ENCODE assay signal across 16 mouse cellular contexts in the genomic region with DNA sequence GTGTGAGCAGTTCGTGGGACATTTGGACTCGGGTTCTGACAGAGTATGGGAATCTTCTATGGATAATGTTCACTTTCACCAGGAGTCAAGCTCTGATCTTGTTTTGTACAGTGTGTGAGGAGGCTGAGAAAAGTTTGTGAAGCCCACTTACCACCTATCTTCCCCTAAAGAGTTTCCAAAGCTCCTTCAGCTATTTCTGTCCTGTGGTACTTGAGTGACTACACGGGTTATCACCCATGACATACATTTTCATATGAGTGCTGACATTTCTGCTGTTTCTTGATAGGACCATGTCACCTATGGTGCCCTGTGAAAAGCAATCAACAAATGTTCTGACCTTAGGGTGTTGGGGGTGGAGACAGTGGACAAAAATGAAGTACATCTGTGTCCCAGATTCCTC.
"Had no signal": no experiment of that assay in that cellular context is flagged by ENCODE, and none has a peak within 500 bp of the region (broad histone marks: within the 10 kb centered on the region; RNA-seq: fewer than 3 reads in every experiment).

No protein-coding gene starts in this region.

- H3K9ac ChIP-seq: lung, embryonic 15.5 days; midbrain, embryonic 13.5 days; midbrain, embryonic 15.5 days; neural tube, embryonic 12.5 days; stomach, embryonic 15.5 days had no signal

- ATAC-seq: lung, postnatal 0 days; midbrain, embryonic 13.5 days; midbrain, embryonic 15.5 days had no signal

- H3K4me1 ChIP-seq: lung, embryonic 15.5 days; stomach, embryonic 15.5 days had no signal

- H3K27me3 ChIP-seq: lung, embryonic 15.5 days; megakaryocyte, embryonic 14.5 days; midbrain, embryonic 13.5 days; midbrain, embryonic 15.5 days; neural tube, embryonic 12.5 days; stomach, embryonic 15.5 days had no signal

- H3K27ac ChIP-seq: lung, embryonic 15.5 days; macrophage; midbrain, embryonic 13.5 days; midbrain, embryonic 15.5 days; neural tube, embryonic 12.5 days; stomach, embryonic 15.5 days; stomach, postnatal 0 days had no signal

- H3K9me3 ChIP-seq: lung, embryonic 15.5 days; megakaryocyte, embryonic 14.5 days; midbrain, embryonic 13.5 days; midbrain, embryonic 15.5 days; neural tube, embryonic 12.5 days; stomach, embryonic 15.5 days had no signal

- H3K4me2 ChIP-seq: lung, embryonic 15.5 days; midbrain, embryonic 11.5 days; midbrain, embryonic 13.5 days; midbrain, embryonic 15.5 days; neural tube, embryonic 12.5 days; stomach, embryonic 15.5 days had no signal

- H3K4me3 ChIP-seq: lung, embryonic 15.5 days; megakaryocyte, embryonic 14.5 days; midbrain, embryonic 13.5 days; midbrain, embryonic 15.5 days; neural tube, embryonic 12.5 days; stomach, embryonic 15.5 days had no signal

- DNase-seq: lung, postnatal 14 days; lung, postnatal 36 days; right cerebral cortex, postnatal 14 days; thymus, adult 2 months; thymus, postnatal 25 days; thymus, postnatal 4 days had no signal

- H3K36me3 ChIP-seq: lung, embryonic 15.5 days; midbrain, embryonic 13.5 days; midbrain, embryonic 15.5 days; neural tube, embryonic 12.5 days; stomach, embryonic 15.5 days had no signal
